Mouse (Mus musculus): ENCODE measurements at regions not wholly inside any gene's neighbourhood (a gene's known extent, or its start where the extent isn't known, plus 50 kb on each side); places are given as distances from the start of the nearest gene placed in this dataset.

- no peak for DNase-seq (ENCODE audit: low spot score in 2 of 2)
Measured at GRCm38 (mm10) chr11:20982500-20982899, 108.6 kb upstream of the Peli1 start.

GRCm38 (mm10) chr11:20985069-20985759 lies 105.9 kb upstream of the Peli1 start:
- DNase-seq (ENCODE audit: low spot score in 2 of 2): no peak

- DNase-seq (ENCODE audit: low spot score in 2 of 2): no peak
Measured at GRCm38 (mm10) chr11:20985771-20986170, 105.3 kb upstream of the Peli1 start.

- no peak for DNase-seq (ENCODE audit: low spot score in 2 of 2)
Measured at GRCm38 (mm10) chr11:20987171-20987815, 103.8 kb upstream of the Peli1 start.

GRCm38 (mm10) chr11:20987841-20988251 lies 103.2 kb upstream of the Peli1 start:
- DNase-seq (ENCODE audit: low spot score in 2 of 2): peak in 1 of 2 experiments; percentile 84

- no peak for DNase-seq (ENCODE audit: low spot score in 2 of 2)
Measured at GRCm38 (mm10) chr11:20988871-20989270, 102.2 kb upstream of the Peli1 start.

GRCm38 (mm10) chr11:20993580-20993979 lies 97.5 kb upstream of the Peli1 start:
- DNase-seq (ENCODE audit: low spot score in 2 of 2): no peak

GRCm38 (mm10) chr11:21001400-21001799 lies 89.7 kb upstream of the Peli1 start:
- DNase-seq (ENCODE audit: low spot score in 2 of 2): no peak

GRCm38 (mm10) chr11:21007222-21007621 lies 83.9 kb upstream of the Peli1 start:
- no peak for DNase-seq (ENCODE audit: low spot score in 2 of 2)

GRCm38 (mm10) chr11:21009505-21009904 lies 81.6 kb upstream of the Peli1 start:
- DNase-seq (ENCODE audit: low spot score in 2 of 2): no peak

- DNase-seq (ENCODE audit: low spot score in 2 of 2): peak in 1 of 2 experiments; percentile 67
Measured at GRCm38 (mm10) chr11:21010867-21011266, 80.2 kb upstream of the Peli1 start.

GRCm38 (mm10) chr11:21014250-21014649 lies 76.8 kb upstream of the Peli1 start:
- no peak for DNase-seq (ENCODE audit: low spot score in 2 of 2)

GRCm38 (mm10) chr11:21015536-21015935 lies 75.6 kb upstream of the Peli1 start:
- no peak for DNase-seq (ENCODE audit: low spot score in 2 of 2)

- DNase-seq (ENCODE audit: low spot score in 2 of 2): no peak
Measured at GRCm38 (mm10) chr11:21016133-21016746, 74.9 kb upstream of the Peli1 start.

GRCm38 (mm10) chr11:21016791-21017329 lies 74.2 kb upstream of the Peli1 start:
- DNase-seq (ENCODE audit: low spot score in 2 of 2): no peak

- DNase-seq (ENCODE audit: low spot score in 2 of 2): no peak
Measured at GRCm38 (mm10) chr11:21019829-21020228, 71.3 kb upstream of the Peli1 start.

GRCm38 (mm10) chr11:21024111-21024510 lies 67.0 kb upstream of the Peli1 start:
- no peak for DNase-seq (ENCODE audit: low spot score in 2 of 2)

- DNase-seq (ENCODE audit: low spot score in 2 of 2): no peak
Measured at GRCm38 (mm10) chr11:21024521-21024920, 66.6 kb upstream of the Peli1 start.

- DNase-seq (ENCODE audit: low spot score in 2 of 2): no peak
Measured at GRCm38 (mm10) chr11:21027299-21027698, 63.8 kb upstream of the Peli1 start.

- no peak for DNase-seq (ENCODE audit: low spot score in 2 of 2)
Measured at GRCm38 (mm10) chr11:21030362-21030761, 60.7 kb upstream of the Peli1 start.

GRCm38 (mm10) chr11:21031816-21032215 lies 59.3 kb upstream of the Peli1 start:
- no peak for DNase-seq (ENCODE audit: low spot score in 2 of 2)

- DNase-seq (ENCODE audit: low spot score in 2 of 2): no peak
Measured at GRCm38 (mm10) chr11:21033234-21033822, 57.8 kb upstream of the Peli1 start.

Data from layer of hippocampus, postnatal 14 days (tissue).